Mouse (Mus musculus) liver, embryonic 14.5 days (tissue): ENCODE results near the gene Hbp1. TPM values are rescaled to one million over a fixed set of nuclear protein-coding genes. Genes with fewer than 3 reads are reported as not detected.

ENCODE experiments used
- ATAC-seq: fragments of 200-750 bp; cut with Nextera tagmentation; 2 replicates; pipeline ENCODE4 v1.8.0; 2017; ENCODE audit warnings: moderate number of reproducible peaks, mild to moderate bottlenecking, moderate library complexity; ENCODE audit not compliant: insufficient read depth
- DNase-seq, 3 experiments: peaks; one replicate each; pipeline ENCODE4 v3.0.0-alpha.2; 2012 to 2013; ENCODE audit warnings: low read depth in 3 of 3, low spot score in 3 of 3
- H3K27ac ChIP-seq: fragments of 300-500 bp; sonication (generic); 2 replicates; pipeline ENCODE4 v1.5.1; 2014; ENCODE audit warnings: moderate library complexity, mild to moderate bottlenecking, control low read depth, inconsistent platforms
- H3K27me3 ChIP-seq: fragments of 300-500 bp; sonication (generic); 2 replicates; pipeline ENCODE4 v1.6.1; 2014; ENCODE audit warnings: mild to moderate bottlenecking, low read length, moderate library complexity; ENCODE audit not compliant: control insufficient read depth, insufficient read depth
- H3K36me3 ChIP-seq: fragments of 300-500 bp; sonication (generic); replicated peaks from 2 replicates; pipeline ENCODE4 v1.6.1; 2014; ENCODE audit warnings: low read depth; ENCODE audit not compliant: control insufficient read depth, insufficient read depth
- H3K4me1 ChIP-seq, 2 experiments: fragments of 200-500 bp in 1 of 2; fragments of 300-500 bp in 1 of 2; sonication (generic) in 1 of 2; replicated peaks; 2 replicates each; pipeline ENCODE4 v1.6.1; 2012 to 2014; ENCODE audit warnings: antibody characterized with exemption in 1 of 2, inconsistent platforms in 1 of 2, low read length in 1 of 2; ENCODE audit not compliant: control insufficient read depth in 2 of 2, insufficient read depth in 2 of 2
- H3K4me2 ChIP-seq: fragments of 300-500 bp; sonication (generic); 2 replicates; pipeline ENCODE4 v1.6.1; 2014; ENCODE audit warnings: low read depth, mild to moderate bottlenecking, control low read depth, moderate library complexity
- H3K4me3 ChIP-seq, 2 experiments: fragments of 200-500 bp in 1 of 2; fragments of 300-500 bp in 1 of 2; sonication (generic) in 1 of 2; 2 replicates each; pipeline ENCODE4 v1.5.1; 2012 to 2014; ENCODE audit warnings: low read depth in 2 of 2, low read length in 2 of 2, mild to moderate bottlenecking in 2 of 2, control low read depth in 1 of 2, inconsistent platforms in 1 of 2, moderate library complexity in 1 of 2; ENCODE audit not compliant: insufficient read depth in 1 of 2
- H3K9ac ChIP-seq: fragments of 300-500 bp; sonication (generic); replicated peaks from 2 replicates; pipeline ENCODE4 v1.6.1; 2014; ENCODE audit warnings: mild to moderate bottlenecking, control low read depth, moderate library complexity
- H3K9me3 ChIP-seq: fragments of 300-500 bp; sonication (generic); 2 replicates; pipeline ENCODE4 v1.6.1; 2016; ENCODE audit warnings: low read length, mixed read lengths; ENCODE audit not compliant: control insufficient read depth
- CTCF ChIP-seq: IDR thresholded peaks from 2 replicates; pipeline ENCODE4 v1.5.1; 2016; ENCODE audit warnings: antibody characterized with exemption, low read depth, control low read depth
- EP300 ChIP-seq: IDR thresholded peaks from 2 replicates; pipeline ENCODE4 v1.6.1; 2016; ENCODE audit warnings: antibody characterized with exemption, low read depth
- WGBS: fragments of 180-500 bp; shearing (Covaris S2); extraction: QIAGEN DNeasy Blood & Tissue Kit; methylation state at CpG from one replicate; pipeline ENCODE4 v1.1.7; 2014; ENCODE audit not compliant: insufficient replicate concordance; 5-methylcytosine and 5-hydroxymethylcytosine counted together
- polyA plus RNA-seq, 2 experiments: library from polyadenylated mRNA; depleted of rRNA in 1 of 2; stranded (reverse) in 1 of 2; unstranded in 1 of 2; fragments of >200 nt; fragmentation: Nextera tagmentation in 1 of 2; extraction: Ambion mirVana in 1 of 2; gene quantifications; 2 replicates each; pipeline versions ENCODE4 v1.2.1 to v1.2.3; 2012 to 2014

Gene Hbp1
- polyA plus RNA-seq, 2 experiments, result 27.0 to 32.8 TPM

DNA sequence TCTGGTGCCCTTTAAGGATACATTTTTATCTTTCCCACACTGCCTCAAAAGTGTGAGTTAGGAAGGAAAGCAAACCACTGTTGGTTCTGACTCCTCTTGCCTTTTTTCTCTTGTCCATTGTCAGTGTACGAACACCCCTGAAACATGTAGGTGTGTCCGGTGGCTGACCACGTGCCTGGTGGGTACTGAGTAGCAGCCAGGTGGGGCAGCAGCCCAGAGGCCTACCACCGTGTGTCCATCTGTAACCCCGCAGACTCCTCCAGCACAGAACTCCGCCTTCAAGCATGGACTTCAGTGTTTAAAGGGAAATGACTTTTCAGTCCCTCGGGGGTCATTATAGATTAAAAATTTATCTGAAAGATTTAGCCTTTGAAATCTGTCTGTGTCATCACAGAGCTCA is 52.9 kb downstream of the Hbp1 start:
- H3K4me3 ChIP-seq, result no peak overlapping the region
- H3K9me3 ChIP-seq, result no peaks in the 10 kb centered on the region
- no peak overlapping the region for H3K9ac ChIP-seq
- DNase-seq, result no peak
- H3K4me1 ChIP-seq, result no peaks in the 10 kb centered on the region
- H3K36me3 ChIP-seq, result no peaks in the 10 kb centered on the region
- H3K27ac ChIP-seq, result no peak overlapping the region
- WGBS, result 74% methylated on average over 7 of the region's 7 CpGs
- ATAC-seq, result no peak
- H3K27me3 ChIP-seq, result no peaks in the 10 kb centered on the region
- H3K4me2 ChIP-seq, result no peak overlapping the region
- TF ChIP-seq CTCF (no peak), EP300 (no peak)

DNA sequence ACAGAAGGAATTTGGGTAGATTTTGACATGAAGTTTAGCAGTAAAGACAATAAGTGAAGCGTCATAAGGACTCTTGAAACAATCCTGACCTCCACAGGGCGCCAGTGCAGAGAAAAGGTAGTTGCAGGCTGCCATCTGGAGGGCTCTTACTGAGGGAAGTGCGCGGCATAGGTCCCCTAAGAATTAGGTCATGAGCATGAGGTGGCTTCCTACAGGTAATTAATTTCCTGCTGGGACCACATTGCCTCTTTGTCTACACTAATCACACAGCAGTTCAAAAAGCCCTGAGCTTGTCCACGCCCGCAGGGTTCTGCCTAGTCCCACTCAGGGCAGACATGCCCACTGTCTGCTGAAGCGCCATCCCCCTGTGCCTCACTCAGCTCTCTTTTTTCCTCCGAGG is 53.3 kb downstream of the Hbp1 start:
- 75% methylated on average over 8 of the region's 8 CpGs for WGBS
- no peaks in the 10 kb centered on the region for H3K4me1 ChIP-seq
- ATAC-seq (no peak), DNase-seq (no peak)
- H3K36me3 ChIP-seq, result no peaks in the 10 kb centered on the region
- H3K9ac ChIP-seq, result no peak overlapping the region
- H3K9me3 ChIP-seq, result no peaks in the 10 kb centered on the region
- no peak overlapping the region for H3K4me3 ChIP-seq
- H3K4me2 ChIP-seq, result no peak overlapping the region
- H3K27ac ChIP-seq, result no peak overlapping the region
- no peaks in the 10 kb centered on the region for H3K27me3 ChIP-seq
- no peak for TF ChIP-seq CTCF
- TF ChIP-seq EP300, result no peak

DNA sequence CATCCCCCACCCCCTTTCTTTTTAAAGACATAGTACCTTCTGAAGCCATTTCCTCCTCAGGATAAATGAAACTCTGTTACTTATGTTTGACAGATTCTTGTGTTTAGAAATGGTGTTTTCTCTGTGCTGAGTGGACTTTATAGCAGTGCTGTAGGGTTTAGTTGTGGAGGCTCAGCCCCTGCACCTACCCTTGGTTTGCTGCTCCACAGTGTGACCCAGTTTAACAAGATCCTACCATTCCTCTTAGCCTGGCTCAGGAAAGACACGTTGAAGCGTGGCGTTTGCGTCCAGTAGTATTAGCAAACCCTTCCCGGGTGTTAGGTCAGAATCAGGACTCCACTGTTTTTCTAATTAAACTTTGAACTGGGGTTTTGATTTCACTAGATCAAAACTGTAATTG is 54.0 kb downstream of the Hbp1 start:
- Histone ChIP-seq H3K4me3 (no peak overlapping the region), H3K4me2 (no peak overlapping the region), H3K36me3 (no peaks in the 10 kb centered on the region), H3K9me3 (no peaks in the 10 kb centered on the region), H3K27me3 (no peaks in the 10 kb centered on the region), H3K9ac (no peak overlapping the region), H3K4me1 (no peaks in the 10 kb centered on the region), H3K27ac (no peak overlapping the region)
- 72% methylated on average over 5 of the region's 5 CpGs for WGBS
- ATAC-seq (no peak), DNase-seq (no peak)
- TF ChIP-seq EP300 (no peak), CTCF (no peak)

GRCm38 (mm10) chr12:31895888-31896287 is 54.4 kb downstream of the Hbp1 start:
- ATAC-seq (no peak), DNase-seq (no peak)
- Histone ChIP-seq H3K9ac (no peak overlapping the region), H3K4me1 (no peaks in the 10 kb centered on the region), H3K9me3 (no peaks in the 10 kb centered on the region), H3K4me3 (no peak overlapping the region), H3K4me2 (no peak overlapping the region), H3K27me3 (no peaks in the 10 kb centered on the region), H3K36me3 (no peaks in the 10 kb centered on the region), H3K27ac (no peak overlapping the region)
- TF ChIP-seq CTCF (no peak), EP300 (no peak)
- 58% methylated on average over 2 of the region's 2 CpGs for WGBS

GRCm38 (mm10) chr12:31895095-31895734 is 55.1 kb downstream of the Hbp1 start:
- no peaks in the 10 kb centered on the region for H3K9me3 ChIP-seq
- no peak overlapping the region for H3K4me2 ChIP-seq
- ATAC-seq (no peak), DNase-seq (no peak)
- WGBS, result 68% methylated on average over 8 of the region's 8 CpGs
- no peak overlapping the region for H3K4me3 ChIP-seq
- H3K27ac ChIP-seq, result no peak overlapping the region
- no peaks in the 10 kb centered on the region for H3K27me3 ChIP-seq
- H3K36me3 ChIP-seq, result no peaks in the 10 kb centered on the region
- no peaks in the 10 kb centered on the region for H3K4me1 ChIP-seq
- no peak overlapping the region for H3K9ac ChIP-seq
- TF ChIP-seq EP300 (no peak), CTCF (no peak)
